Mouse (Mus musculus) small intestine, adult 2 months (tissue): Measurements from ENCODE around the gene Notch1.

Experiments used
- CTCF ChIP-seq: fragments of 200-500 bp; IDR thresholded peaks from 2 replicates; pipeline ENCODE4 v1.5.1; 2012; ENCODE audit warnings: low read depth, mild to moderate bottlenecking, control low read depth, inconsistent platforms, low read length, moderate library complexity, mixed read lengths; ENCODE audit not compliant: insufficient replicate concordance, insufficient read length; ENCODE audit errors: extremely low read depth
- POLR2A ChIP-seq: fragments of 200-500 bp; IDR thresholded peaks from 2 replicates; pipeline ENCODE4 v1.6.1; 2012; ENCODE audit warnings: low read depth, mild to moderate bottlenecking, control low read depth, inconsistent platforms, low read length, moderate library complexity

- TF ChIP-seq POLR2A, result no peak
- no peak for TF ChIP-seq CTCF
Measured at GRCm38 (mm10) chr2:26560506-26560905, 44.0 kb upstream of the Notch1 start.
